Mouse (Mus musculus) layer of hippocampus, postnatal 25 days (tissue): Measurements from ENCODE around the gene Arhgap40. TPM values are rescaled to one million over a fixed set of nuclear protein-coding genes. Genes with fewer than 3 reads are reported as not detected.

ENCODE experiments used
- DNase-seq, 2 experiments: peaks; one replicate each; pipeline ENCODE4 v3.0.0; 2022; ENCODE audit warnings: mixed read lengths in 2 of 2, low spot score in 1 of 2; ENCODE audit errors: extremely low spot score in 1 of 2
- total RNA-seq, 2 experiments: library from RNA; stranded (reverse); gene quantifications; 2 replicates each; pipeline ENCODE4 v1.2.3; 2021

Arhgap40 gene
- total RNA-seq = not detected

- no peak for DNase-seq
Measured at GRCm38 (mm10) chr2:158512528-158512927, at the start of gene Arhgap40. Gene Arhgap40, plus strand, starts transcription at chr2:158512796.

GRCm38 (mm10) chr2:158474159-158474558 is 38.4 kb upstream of the Arhgap40 start:
- DNase-seq = no peak

- DNase-seq = no peak
Measured at GRCm38 (mm10) chr2:158477640-158478039, 35.0 kb upstream of the Arhgap40 start.

GRCm38 (mm10) chr2:158498457-158498856 is 14.1 kb upstream of the Arhgap40 start:
- DNase-seq = no peak

GRCm38 (mm10) chr2:158501836-158502812 is 10.5 kb upstream of the Arhgap40 start, which contains the start of gene Adig:
Gene Adig, plus strand, starts transcription at chr2:158502612.
- no peak for DNase-seq

- no peak for DNase-seq
Measured at GRCm38 (mm10) chr2:158503226-158503625, 9.4 kb upstream of the Arhgap40 start.

- no peak for DNase-seq
Measured at GRCm38 (mm10) chr2:158503671-158504070, 8.9 kb upstream of the Arhgap40 start.

GRCm38 (mm10) chr2:158506475-158506874 is 6.1 kb upstream of the Arhgap40 start:
- DNase-seq = no peak

- DNase-seq = no peak
Measured at GRCm38 (mm10) chr2:158507046-158507445, 5.5 kb upstream of the Arhgap40 start.

- no peak for DNase-seq
Measured at GRCm38 (mm10) chr2:158510665-158511064, 1.9 kb upstream of the Arhgap40 start.

GRCm38 (mm10) chr2:158513821-158514336 is 1.3 kb downstream of the Arhgap40 start:
- DNase-seq = no peak

GRCm38 (mm10) chr2:158518583-158518982 is 6.0 kb downstream of the Arhgap40 start:
- no peak for DNase-seq

- DNase-seq = no peak
Measured at GRCm38 (mm10) chr2:158519071-158519470, 6.5 kb downstream of the Arhgap40 start.

- DNase-seq = no peak
Measured at GRCm38 (mm10) chr2:158519800-158520199, 7.2 kb downstream of the Arhgap40 start.

- DNase-seq = no peak
Measured at GRCm38 (mm10) chr2:158523060-158523459, 10.5 kb downstream of the Arhgap40 start.

- peak in 1 of 2 experiments; percentile 20 for DNase-seq
Measured at GRCm38 (mm10) chr2:158524129-158524860, 11.7 kb downstream of the Arhgap40 start.

GRCm38 (mm10) chr2:158534090-158534489 is 21.5 kb downstream of the Arhgap40 start:
- peak; percentile 53 to 70 for DNase-seq

GRCm38 (mm10) chr2:158534559-158534958 is 22.0 kb downstream of the Arhgap40 start:
- no peak for DNase-seq

GRCm38 (mm10) chr2:158539433-158540305 is 27.1 kb downstream of the Arhgap40 start:
- DNase-seq = peak in 1 of 2 experiments; percentile 31

GRCm38 (mm10) chr2:158541286-158541685 is 28.7 kb downstream of the Arhgap40 start:
- DNase-seq = no peak
